Mouse (Mus musculus): ENCODE results near the gene Gpr87. TPM values are rescaled to one million over a fixed set of nuclear protein-coding genes. Genes with fewer than 3 reads are reported as not detected.

The Gpr87 gene
- polyA plus RNA-seq, 1 experiment from 2014 or later: 46.9 TPM

DNA sequence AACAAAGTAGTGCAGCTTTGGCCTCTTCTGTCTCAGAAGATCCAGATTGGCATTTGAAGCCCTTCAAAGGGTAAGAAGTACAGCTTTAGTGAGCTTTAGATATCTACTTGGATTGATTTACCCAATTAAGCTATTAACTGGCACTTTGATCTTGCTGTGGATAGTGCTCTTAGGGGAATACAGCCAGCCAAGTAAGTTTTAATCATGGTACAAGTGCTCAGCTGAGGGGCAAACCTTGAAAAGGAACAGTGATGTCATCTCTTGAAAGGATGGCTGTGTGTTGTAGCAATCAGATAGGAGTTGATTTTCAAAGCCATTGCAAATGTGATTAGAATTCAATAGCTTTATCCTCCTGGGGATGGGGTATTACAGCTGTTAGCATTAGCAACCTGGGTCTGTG, 12.8 kb downstream of the Gpr87 start:
- Histone ChIP-seq H3K27ac (replicated peaks) (no peak overlapping the region), H3K36me3 (ENCODE audit: control insufficient read depth, insufficient read depth, low read length) (no peaks in the 10 kb centered on the region), H3K9me3 (ENCODE audit: control insufficient read depth, low read length) (no peaks in the 10 kb centered on the region), H3K4me1 (replicated peaks; ENCODE audit: control insufficient read depth, insufficient read depth) (no peaks in the 10 kb centered on the region), H3K27me3 (ENCODE audit: control insufficient read depth, insufficient read depth, low read length) (no peaks in the 10 kb centered on the region), H3K4me3 (ENCODE audit: low read depth, low read length) (no peak overlapping the region), H3K9ac (ENCODE audit: low read length) (no peak overlapping the region), H3K4me2 (replicated peaks; ENCODE audit: low read depth) (no peak overlapping the region)
- ATAC-seq (ENCODE audit: low FRiP score, low TSS enrichment): no peak
- DNase-seq (ENCODE audit: low spot score): no peak
- no peak for TF ChIP-seq EP300 (optimal IDR thresholded peaks at IDR 0.05)
- no peak for TF ChIP-seq CTCF (IDR thresholded peaks at IDR 0.05; ENCODE audit: low read depth)

- H3K9ac ChIP-seq (ENCODE audit: low read length): no peak overlapping the region
- H3K4me2 ChIP-seq (replicated peaks; ENCODE audit: low read depth): no peak overlapping the region
- ATAC-seq (ENCODE audit: low FRiP score, low TSS enrichment): no peak
- 76% methylated on average over 5 of the region's 5 CpGs for WGBS
- DNase-seq (ENCODE audit: low spot score): no peak
- H3K4me3 ChIP-seq (ENCODE audit: low read depth, low read length): no peak overlapping the region
- no peaks in the 10 kb centered on the region for H3K36me3 ChIP-seq (ENCODE audit: control insufficient read depth, insufficient read depth, low read length)
- no peaks in the 10 kb centered on the region for H3K27me3 ChIP-seq (ENCODE audit: control insufficient read depth, insufficient read depth, low read length)
- H3K9me3 ChIP-seq (ENCODE audit: control insufficient read depth, low read length): no peaks in the 10 kb centered on the region
- TF ChIP-seq CTCF (IDR thresholded peaks at IDR 0.05; ENCODE audit: low read depth) (no peak), EP300 (optimal IDR thresholded peaks at IDR 0.05) (no peak)
- H3K4me1 ChIP-seq (replicated peaks; ENCODE audit: control insufficient read depth, insufficient read depth): no peaks in the 10 kb centered on the region
- H3K27ac ChIP-seq (replicated peaks): no peak overlapping the region
These were observed 13.8 kb downstream of the Gpr87 start for GRCm38 (mm10) chr3:59181134-59181533.

GRCm38 (mm10) chr3:59176871-59177270, 18.0 kb downstream of the Gpr87 start:
- Histone ChIP-seq H3K36me3 (ENCODE audit: control insufficient read depth, insufficient read depth, low read length) (no peaks in the 10 kb centered on the region), H3K4me2 (replicated peaks; ENCODE audit: low read depth) (no peak overlapping the region), H3K27me3 (ENCODE audit: control insufficient read depth, insufficient read depth, low read length) (no peaks in the 10 kb centered on the region), H3K27ac (replicated peaks) (no peak overlapping the region), H3K9ac (ENCODE audit: low read length) (no peak overlapping the region), H3K4me1 (replicated peaks; ENCODE audit: control insufficient read depth, insufficient read depth) (no peaks in the 10 kb centered on the region), H3K4me3 (ENCODE audit: low read depth, low read length) (no peak overlapping the region), H3K9me3 (ENCODE audit: control insufficient read depth, low read length) (no peaks in the 10 kb centered on the region)
- TF ChIP-seq CTCF (IDR thresholded peaks at IDR 0.05; ENCODE audit: low read depth): no peak
- TF ChIP-seq EP300 (optimal IDR thresholded peaks at IDR 0.05): no peak
- ATAC-seq (ENCODE audit: low FRiP score, low TSS enrichment): no peak
- WGBS: 65% methylated on average over 5 of the region's 5 CpGs
- no peak for DNase-seq (ENCODE audit: low spot score)

GRCm38 (mm10) chr3:59175234-59175633, 19.7 kb downstream of the Gpr87 start:
- WGBS: 22% methylated on average over 5 of the region's 5 CpGs
- Histone ChIP-seq H3K27ac (replicated peaks) (no peak overlapping the region), H3K9me3 (ENCODE audit: control insufficient read depth, low read length) (no peaks in the 10 kb centered on the region), H3K4me3 (ENCODE audit: low read depth, low read length) (no peak overlapping the region), H3K36me3 (ENCODE audit: control insufficient read depth, insufficient read depth, low read length) (no peaks in the 10 kb centered on the region), H3K27me3 (ENCODE audit: control insufficient read depth, insufficient read depth, low read length) (no peaks in the 10 kb centered on the region), H3K4me2 (replicated peaks; ENCODE audit: low read depth) (no peak overlapping the region), H3K4me1 (replicated peaks; ENCODE audit: control insufficient read depth, insufficient read depth) (no peaks in the 10 kb centered on the region), H3K9ac (ENCODE audit: low read length) (no peak overlapping the region)
- peak; percentile 24 for DNase-seq (ENCODE audit: low spot score)
- ATAC-seq (ENCODE audit: low FRiP score, low TSS enrichment): no peak
- TF ChIP-seq EP300 (optimal IDR thresholded peaks at IDR 0.05) (no peak), CTCF (IDR thresholded peaks at IDR 0.05; ENCODE audit: low read depth) (peak; percentile 96)

- no peak overlapping the region for H3K27ac ChIP-seq (replicated peaks)
- WGBS: 80% methylated on average over 6 of the region's 6 CpGs
- no peaks in the 10 kb centered on the region for H3K9me3 ChIP-seq (ENCODE audit: control insufficient read depth, low read length)
- ATAC-seq (ENCODE audit: low FRiP score, low TSS enrichment) (no peak), DNase-seq (ENCODE audit: low spot score) (no peak)
- H3K36me3 ChIP-seq (ENCODE audit: control insufficient read depth, insufficient read depth, low read length): no peaks in the 10 kb centered on the region
- TF ChIP-seq EP300 (optimal IDR thresholded peaks at IDR 0.05): no peak
- peak; percentile 25; the same call in 1 of the 2 replicates for TF ChIP-seq CTCF (IDR thresholded peaks at IDR 0.05; ENCODE audit: low read depth)
- H3K4me2 ChIP-seq (replicated peaks; ENCODE audit: low read depth): no peak overlapping the region
- H3K4me1 ChIP-seq (replicated peaks; ENCODE audit: control insufficient read depth, insufficient read depth): no peaks in the 10 kb centered on the region; the same call in 1 of the 2 replicates
- H3K4me3 ChIP-seq (ENCODE audit: low read depth, low read length): no peak overlapping the region
- no peaks in the 10 kb centered on the region for H3K27me3 ChIP-seq (ENCODE audit: control insufficient read depth, insufficient read depth, low read length)
- H3K9ac ChIP-seq (ENCODE audit: low read length): no peak overlapping the region
These were observed 20.3 kb downstream of the Gpr87 start for GRCm38 (mm10) chr3:59174426-59175154.

DNA sequence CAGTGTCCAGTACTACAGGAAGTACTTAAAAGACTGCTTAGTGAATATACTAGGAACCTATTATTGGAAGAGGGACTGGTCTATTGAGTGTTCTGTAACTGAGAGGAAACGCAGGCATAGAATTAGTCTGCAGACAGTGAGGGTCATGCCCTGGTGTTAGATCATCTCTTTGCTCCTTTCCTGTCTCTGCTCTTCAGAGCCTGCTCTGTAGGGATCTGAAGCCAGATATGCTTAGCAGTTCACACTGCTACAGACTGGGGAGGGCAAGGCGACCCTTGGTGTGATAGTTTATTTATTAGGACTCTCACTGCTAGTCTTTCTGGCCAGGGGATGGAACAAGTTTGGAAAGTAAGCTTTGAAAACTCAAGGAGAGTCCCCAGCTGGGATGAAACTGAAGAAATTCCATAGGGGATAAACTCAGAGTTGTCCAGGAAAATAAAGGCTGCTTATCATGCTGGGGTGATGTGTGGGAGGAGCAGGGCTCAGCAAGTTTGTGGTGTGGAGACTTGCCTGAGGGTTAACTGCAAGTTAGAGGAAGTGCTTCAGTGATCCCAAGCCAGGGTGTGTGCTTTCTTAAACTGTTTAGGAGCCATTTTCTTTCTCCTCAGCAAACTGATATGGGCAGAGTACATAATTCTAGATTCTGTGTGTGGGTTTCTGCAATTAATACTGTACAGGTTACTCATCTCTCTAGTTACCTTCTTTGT, 24.8 kb downstream of the Gpr87 start:
- peak; percentile 26; the same call in 1 of the 2 replicates for ATAC-seq (ENCODE audit: low FRiP score, low TSS enrichment)
- no peak for DNase-seq (ENCODE audit: low spot score)
- H3K27ac ChIP-seq (replicated peaks): peak overlapping the region; percentile 53

More for the DNA sequence above, 24.8 kb downstream of the Gpr87 start:
- H3K9me3 ChIP-seq (ENCODE audit: control insufficient read depth, low read length): no peaks in the 10 kb centered on the region
- H3K4me3 ChIP-seq (ENCODE audit: low read depth, low read length): no peak overlapping the region
- no peaks in the 10 kb centered on the region for H3K36me3 ChIP-seq (ENCODE audit: control insufficient read depth, insufficient read depth, low read length)
- H3K27me3 ChIP-seq (ENCODE audit: control insufficient read depth, insufficient read depth, low read length): no peaks in the 10 kb centered on the region
- TF ChIP-seq EP300 (optimal IDR thresholded peaks at IDR 0.05) (no peak), CTCF (IDR thresholded peaks at IDR 0.05; ENCODE audit: low read depth) (no peak)
- no peak overlapping the region for H3K9ac ChIP-seq (ENCODE audit: low read length)
- H3K4me2 ChIP-seq (replicated peaks; ENCODE audit: low read depth): no peak overlapping the region
- 31% methylated on average over 2 of the region's 2 CpGs for WGBS
- no peaks in the 10 kb centered on the region; the same call in 1 of the 2 replicates for H3K4me1 ChIP-seq (replicated peaks; ENCODE audit: control insufficient read depth, insufficient read depth)
